Mouse (Mus musculus) megakaryocyte progenitor cell, adult 5-6 weeks (primary cell): ENCODE data around the gene Olfr78. TPM values are rescaled to one million over a fixed set of nuclear protein-coding genes. Genes with fewer than 3 reads are reported as not detected.

ENCODE experiments used
- ATAC-seq: replicated peaks from 2 replicates; pipeline ENCODE4 v1.8.0; 2016; ENCODE audit warnings: mild to moderate bottlenecking, moderate TSS enrichment, inconsistent platforms; ENCODE audit not compliant: poor library complexity
- total RNA-seq, 2 experiments: library from RNA; stranded (forward) in 1 of 2; stranded (reverse) in 1 of 2; fragments of 157-497, 149-512 nt in 1 of 2; fragments of 200-1000 nt in 1 of 2; gene quantifications; 2 replicates each; pipeline versions ENCODE4 v1.2.3 to v1.2.4; 2015 to 2017

Gene Olfr78
- total RNA-seq (2015) (not detected in 2 replicates), total RNA-seq (2017) (not detected in 2 replicates)

DNA sequence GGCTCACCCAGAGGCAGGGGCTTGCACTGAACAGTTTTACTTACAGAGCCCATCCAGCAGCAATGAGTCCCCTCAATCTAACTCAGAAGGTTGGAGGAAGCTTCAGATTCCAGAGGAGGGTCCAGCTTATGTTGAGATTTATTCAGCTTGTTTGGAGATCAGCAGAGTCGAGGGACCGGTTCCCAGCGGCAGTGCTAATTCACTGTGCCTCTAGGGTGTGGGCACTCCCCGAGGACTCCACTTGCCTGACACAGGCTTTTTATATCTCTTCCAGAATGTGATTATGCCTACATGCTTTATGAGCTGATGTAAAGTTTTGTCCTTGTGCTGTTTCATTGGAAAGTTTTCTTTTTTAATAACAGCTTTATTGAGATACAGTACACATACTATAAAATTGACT is at the start of gene Olfr78, which contains the start of gene Olfr560:
Gene Olfr78, minus strand, starts transcription at position 206 of the 400 bp plus-strand sequence.
Gene Olfr560, minus strand, starts transcription at position 101 of the 400 bp plus-strand sequence.
- no peak for ATAC-seq

DNA sequence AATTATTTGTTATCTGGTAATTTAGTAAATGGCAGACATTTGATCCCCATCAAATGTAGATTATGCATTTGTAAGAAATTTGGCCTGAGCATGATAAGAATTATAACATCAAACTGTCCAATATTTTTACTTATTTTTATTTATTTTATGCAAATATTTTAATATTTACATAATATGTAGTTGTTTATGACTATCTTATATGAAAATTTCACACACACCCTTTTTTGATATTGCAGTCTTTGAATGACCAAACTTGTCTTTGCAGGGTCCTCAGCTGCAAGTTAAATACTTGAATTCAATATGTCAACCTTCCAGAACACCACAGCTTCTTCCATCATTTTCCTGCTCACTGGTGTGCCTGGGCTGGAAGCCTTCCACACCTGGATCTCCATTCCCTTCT is 43.9 kb upstream of the Olfr78 start, which contains the start of gene Olfr564:
Gene Olfr564, plus strand, starts transcription at position 301 of the 400 bp plus-strand sequence.
- ATAC-seq, result no peak

DNA sequence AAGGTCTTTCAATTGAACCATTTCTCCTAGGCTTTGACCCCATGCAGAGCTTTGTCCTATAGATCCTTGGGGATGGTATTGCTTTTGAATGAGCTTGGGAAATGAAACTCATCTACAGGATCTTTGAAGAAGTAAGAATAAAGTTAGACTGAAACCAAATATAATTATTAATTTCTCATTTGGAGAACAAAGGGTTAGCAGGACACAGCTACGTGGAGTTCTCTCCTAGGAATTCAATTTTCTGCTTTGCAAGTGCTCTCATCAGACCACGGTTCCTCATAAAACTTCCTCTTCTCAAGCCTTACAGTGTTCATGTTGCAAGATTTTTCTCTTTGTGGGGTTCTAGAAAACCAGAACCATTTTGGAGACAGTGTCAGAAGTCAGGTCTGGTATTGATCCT is 11.7 kb upstream of the Olfr78 start, which contains the start of gene Olfr561:
Gene Olfr561, plus strand, starts transcription at position 301 of the 400 bp plus-strand sequence.
- no peak for ATAC-seq

DNA sequence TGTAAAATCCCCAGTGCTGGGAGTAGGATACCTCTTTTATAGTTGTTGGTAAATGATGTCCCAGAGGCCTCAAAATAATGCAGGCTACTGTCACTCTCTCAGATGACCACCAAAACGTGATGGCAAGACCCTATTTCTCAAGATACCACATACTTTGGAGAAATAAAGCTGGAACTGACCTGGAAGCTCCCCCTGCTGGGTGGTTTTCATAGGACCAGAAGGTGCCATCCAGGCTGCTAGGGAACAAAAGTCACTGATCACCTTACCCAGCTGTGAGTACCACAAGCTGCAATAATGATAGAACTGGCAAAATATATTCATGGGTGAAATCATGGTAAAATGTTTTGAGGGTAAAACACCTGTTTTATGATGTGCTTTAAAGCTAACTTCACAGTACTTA is 7.2 kb downstream of the Olfr78 start:
- ATAC-seq, result peak; percentile 66

DNA sequence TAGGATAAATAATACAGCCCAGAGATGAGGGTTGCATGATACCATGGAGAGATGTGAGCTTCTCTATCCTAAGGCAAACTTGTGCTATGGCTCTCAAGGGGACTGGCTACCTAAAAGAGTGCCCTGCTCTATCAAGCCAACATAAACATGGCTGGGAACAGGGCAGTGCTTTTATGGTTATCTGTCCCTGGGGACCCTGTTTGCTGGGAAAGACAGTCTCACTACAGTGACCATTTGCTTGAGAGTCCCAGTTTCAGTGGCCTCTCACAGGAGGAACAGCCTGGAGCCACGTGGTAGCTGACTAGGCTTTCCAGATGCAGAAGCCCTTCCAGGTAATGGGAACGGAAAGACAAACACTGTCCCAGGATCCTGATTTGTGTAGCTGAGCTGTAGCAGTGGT is 21.6 kb downstream of the Olfr78 start:
- ATAC-seq, result no peak

DNA sequence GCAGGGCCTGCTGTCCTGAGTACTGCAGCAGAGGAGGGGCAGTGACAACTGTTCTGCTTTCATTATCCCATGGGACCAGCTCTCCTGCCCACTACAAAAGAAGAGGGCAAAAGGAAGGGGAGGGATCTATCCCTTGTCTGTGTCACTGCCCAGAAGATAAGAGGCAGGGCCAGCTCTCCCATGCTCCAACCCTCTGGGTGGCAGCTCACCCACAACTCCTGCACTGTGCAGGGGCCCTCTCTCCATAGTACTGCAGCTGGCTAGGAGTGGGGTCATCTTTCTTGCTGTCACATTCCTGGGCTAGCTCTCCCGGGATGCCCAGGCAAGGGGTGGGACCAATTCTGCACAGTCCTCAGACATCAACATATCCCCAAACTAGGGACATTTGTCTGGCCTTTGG is 25.5 kb downstream of the Olfr78 start:
- no peak for ATAC-seq

DNA sequence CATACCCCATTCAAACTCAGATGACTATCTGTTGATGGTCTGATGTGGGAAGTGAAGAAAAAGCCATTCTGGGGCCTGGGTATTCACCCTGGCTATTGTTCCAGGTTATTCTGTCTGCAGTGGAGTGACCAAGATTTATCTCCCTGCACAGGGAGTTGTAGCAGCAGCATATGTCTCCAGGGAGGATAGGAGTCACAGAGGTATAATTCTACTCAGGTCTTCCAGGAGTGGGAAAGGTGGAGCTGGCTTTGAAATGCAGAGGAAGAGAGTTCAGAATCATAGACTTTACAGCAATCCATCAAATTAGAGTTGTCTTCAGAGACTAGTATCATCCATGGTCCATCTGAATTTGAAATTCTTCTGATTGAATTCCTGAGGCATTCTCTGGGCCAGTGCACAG is 31.9 kb downstream of the Olfr78 start, which contains the start of gene Olfr559:
Gene Olfr559, minus strand, starts transcription at position 101 of the 400 bp plus-strand sequence.
- no peak for ATAC-seq

DNA sequence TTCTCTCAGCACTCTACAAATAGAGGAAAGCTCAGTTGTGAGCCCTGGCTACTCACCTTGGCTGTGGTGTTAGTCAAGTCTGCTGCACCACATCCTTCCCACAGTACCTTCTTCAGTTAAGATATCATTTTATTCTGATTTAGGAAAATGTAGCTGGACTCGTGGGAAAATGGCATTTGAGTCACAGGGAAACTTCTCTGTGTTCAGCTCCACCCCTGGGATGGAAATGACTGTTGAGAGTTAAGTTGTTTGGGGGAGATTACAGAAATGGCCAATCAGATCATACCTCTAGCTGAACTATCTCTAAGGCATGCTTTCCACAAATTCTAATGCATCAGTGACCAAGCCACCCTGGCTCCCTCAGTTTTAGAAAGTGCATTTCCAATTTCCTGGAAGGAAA is 40.3 kb downstream of the Olfr78 start, which contains the start of gene Olfr33:
Gene Olfr33, minus strand, starts transcription at position 101 of the 400 bp plus-strand sequence.
- ATAC-seq, result no peak

DNA sequence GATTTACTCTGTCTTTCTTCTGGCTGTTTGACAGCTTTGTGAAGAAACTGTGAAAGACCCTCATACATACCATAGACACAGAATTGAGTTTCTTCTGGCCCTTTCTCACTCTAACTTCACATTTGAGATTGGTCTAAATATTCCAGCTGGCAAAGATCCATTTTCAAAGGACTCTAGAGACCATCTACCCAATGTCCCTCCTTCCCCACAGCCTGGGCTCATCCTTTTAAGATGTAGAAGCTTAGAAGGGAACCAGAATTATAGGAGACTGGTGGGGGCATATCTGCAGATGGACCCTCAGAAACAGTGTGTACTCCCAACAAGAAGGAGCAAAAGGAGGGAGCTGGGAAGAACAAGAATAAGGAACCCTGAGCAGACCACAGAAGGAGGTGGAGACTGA is 57.4 kb downstream of the Olfr78 start, which contains the start of gene Olfr558:
Gene Olfr558, plus strand, starts transcription at position 301 of the 400 bp plus-strand sequence.
- ATAC-seq, result no peak

DNA sequence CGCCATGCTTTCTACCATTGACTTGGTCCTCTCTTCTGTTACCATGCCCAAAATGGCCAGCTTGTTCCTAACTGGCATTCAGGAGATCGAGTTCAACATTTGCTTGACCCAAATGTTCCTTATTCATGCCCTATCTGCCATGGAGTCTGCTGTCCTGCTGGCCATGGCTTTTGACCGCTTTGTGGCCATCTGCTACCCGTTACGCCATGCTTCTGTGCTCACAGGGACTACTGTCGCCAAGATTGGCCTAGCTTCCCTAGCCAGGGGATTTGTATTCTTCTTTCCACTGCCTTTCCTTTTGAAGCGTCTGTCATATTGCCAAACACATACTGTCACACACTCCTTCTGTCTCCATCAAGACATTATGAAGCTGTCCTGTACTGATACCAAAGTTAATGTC is 60.8 kb downstream of the Olfr78 start:
- ATAC-seq, result no peak

DNA sequence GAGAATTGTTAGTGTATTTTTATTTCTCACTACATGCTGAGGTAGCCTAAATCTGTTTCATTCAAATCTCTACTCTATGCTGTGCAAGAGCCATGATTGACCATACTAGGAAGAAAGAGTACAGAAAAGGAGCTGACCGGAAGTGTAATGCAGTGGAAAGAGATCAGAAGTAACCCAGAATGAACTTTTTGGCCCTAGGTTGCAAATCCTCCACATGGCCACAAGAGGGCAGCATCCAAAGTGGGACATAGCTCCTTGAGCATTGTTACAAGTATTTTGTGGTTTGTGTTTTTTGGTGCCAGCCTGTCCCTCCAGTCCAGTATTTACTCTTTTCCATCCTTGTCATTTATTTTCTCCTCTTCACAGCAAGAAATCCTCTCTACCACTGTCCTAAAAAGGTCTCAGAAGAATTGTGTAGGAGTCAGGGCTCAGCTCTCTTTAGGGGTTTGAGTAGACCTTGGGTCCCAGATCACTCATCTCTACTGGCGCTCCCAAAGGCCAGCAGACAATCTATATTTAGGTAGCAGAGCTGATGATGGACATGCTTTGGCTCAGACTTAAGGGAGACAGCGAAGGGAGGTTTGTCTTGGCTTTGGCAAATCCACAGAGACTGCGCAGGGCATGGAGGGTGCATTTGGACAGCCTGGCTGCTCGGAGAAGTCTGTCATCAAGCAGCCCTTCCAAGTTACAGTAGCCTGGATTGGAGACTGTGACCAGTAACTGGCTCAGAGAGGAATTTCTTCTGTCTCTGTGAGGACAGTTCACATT is 63.7 kb downstream of the Olfr78 start, which contains the start of gene Olfr557:
Gene Olfr557, plus strand, starts transcription at position 553 of the 768 bp plus-strand sequence.
- peak; percentile 99 for ATAC-seq

Other genes starting within 250 kb of the Olfr78 start
Only the 30 nearest of the 31 such genes appear.
- gene Olfr547, start 224.7 kb downstream of the Olfr78 start, total RNA-seq (2015), result not detected in 2 replicates
- not detected in 2 replicates for gene Olfr547, start 224.7 kb downstream of the Olfr78 start, total RNA-seq (2017)
- gene Olfr548-ps1, start 218.6 kb downstream of the Olfr78 start, total RNA-seq (2015), result not detected in 2 replicates
- gene Olfr548-ps1, start 218.6 kb downstream of the Olfr78 start, total RNA-seq (2017), result not detected in 2 replicates
- not detected in 2 replicates for gene Olfr549, start 209.6 kb downstream of the Olfr78 start, total RNA-seq (2015)
- gene Olfr549, start 209.6 kb downstream of the Olfr78 start, total RNA-seq (2017), result not detected in 2 replicates
- gene Trim21, start 194.0 kb downstream of the Olfr78 start, total RNA-seq (2015), result 7.4 and 11.5 TPM in 2 replicates
- 29.3 and 45.8 TPM in 2 replicates for gene Trim21, start 194.0 kb downstream of the Olfr78 start, total RNA-seq (2017)
- gene Olfr550, start 188.0 kb downstream of the Olfr78 start, total RNA-seq (2015), result 0.27 TPM in 1 of 2 replicates, not detected in the other
- gene Olfr550, start 188.0 kb downstream of the Olfr78 start, total RNA-seq (2017), result not detected in 2 replicates
- not detected in 2 replicates for gene Olfr551, start 167.6 kb downstream of the Olfr78 start, total RNA-seq (2015)
- gene Olfr551, start 167.6 kb downstream of the Olfr78 start, total RNA-seq (2017), result not detected in 2 replicates
- 0.10 TPM in 1 of 2 replicates, not detected in the other for gene Olfr552, start 161.7 kb downstream of the Olfr78 start, total RNA-seq (2015)
- not detected in 2 replicates for gene Olfr552, start 161.7 kb downstream of the Olfr78 start, total RNA-seq (2017)
- not detected in 2 replicates for gene Olfr553, start 141.3 kb downstream of the Olfr78 start, total RNA-seq (2015)
- gene Olfr553, start 141.3 kb downstream of the Olfr78 start, total RNA-seq (2017), result not detected in 2 replicates
- not detected in 2 replicates for gene Olfr554, start 121.0 kb downstream of the Olfr78 start, total RNA-seq (2015)
- not detected in 2 replicates for gene Olfr554, start 121.0 kb downstream of the Olfr78 start, total RNA-seq (2017)
- not detected in 2 replicates for gene Olfr555, start 100.6 kb downstream of the Olfr78 start, total RNA-seq (2015)
- not detected in 2 replicates for gene Olfr555, start 100.6 kb downstream of the Olfr78 start, total RNA-seq (2017)
- not detected in 2 replicates for gene Olfr556, start 94.6 kb downstream of the Olfr78 start, total RNA-seq (2015)
- not detected in 2 replicates for gene Olfr556, start 94.6 kb downstream of the Olfr78 start, total RNA-seq (2017)
- 6.1 and 6.4 TPM in 2 replicates for gene Trim68, start 72.1 kb downstream of the Olfr78 start, total RNA-seq (2015)
- 4.8 and 5.6 TPM in 2 replicates for gene Trim68, start 72.1 kb downstream of the Olfr78 start, total RNA-seq (2017)
- not detected in 2 replicates for gene Olfr557, start 63.6 kb downstream of the Olfr78 start, total RNA-seq (2015)
- gene Olfr557, start 63.6 kb downstream of the Olfr78 start, total RNA-seq (2017), result 0.24 TPM in 1 of 2 replicates, not detected in the other
- not detected in 2 replicates for gene Olfr558, start 57.3 kb downstream of the Olfr78 start, total RNA-seq (2015)
- not detected in 2 replicates for gene Olfr558, start 57.3 kb downstream of the Olfr78 start, total RNA-seq (2017)
- not detected in 2 replicates for gene Olfr33, start 40.4 kb downstream of the Olfr78 start, total RNA-seq (2015)
- gene Olfr33, start 40.4 kb downstream of the Olfr78 start, total RNA-seq (2017), result not detected in 2 replicates
- not detected in 2 replicates for gene Olfr559, start 32.0 kb downstream of the Olfr78 start, total RNA-seq (2015)
- not detected in 2 replicates for gene Olfr559, start 32.0 kb downstream of the Olfr78 start, total RNA-seq (2017)
- not detected in 2 replicates for gene Olfr560, start 105 bp downstream of the Olfr78 start, total RNA-seq (2015)
- not detected in 2 replicates for gene Olfr560, start 105 bp downstream of the Olfr78 start, total RNA-seq (2017)
- gene Olfr561, start 11.8 kb upstream of the Olfr78 start, total RNA-seq (2015), result not detected in 2 replicates
- gene Olfr561, start 11.8 kb upstream of the Olfr78 start, total RNA-seq (2017), result not detected in 2 replicates
- gene Olfr564, start 44.0 kb upstream of the Olfr78 start, total RNA-seq (2015), result not detected in 2 replicates
- not detected in 2 replicates for gene Olfr564, start 44.0 kb upstream of the Olfr78 start, total RNA-seq (2017)
- not detected in 2 replicates for gene Olfr566, start 99.3 kb upstream of the Olfr78 start, total RNA-seq (2015)
- not detected in 2 replicates for gene Olfr566, start 99.3 kb upstream of the Olfr78 start, total RNA-seq (2017)
- not detected in 2 replicates for gene Olfr568, start 117.7 kb upstream of the Olfr78 start, total RNA-seq (2015)
- gene Olfr568, start 117.7 kb upstream of the Olfr78 start, total RNA-seq (2017), result not detected in 2 replicates
- not detected in 2 replicates for gene Olfr569, start 131.4 kb upstream of the Olfr78 start, total RNA-seq (2015)
- not detected in 2 replicates for gene Olfr569, start 131.4 kb upstream of the Olfr78 start, total RNA-seq (2017)
- gene Olfr570, start 135.1 kb upstream of the Olfr78 start, total RNA-seq (2015), result not detected in 2 replicates
- gene Olfr570, start 135.1 kb upstream of the Olfr78 start, total RNA-seq (2017), result not detected in 2 replicates
- gene Olfr571, start 158.1 kb upstream of the Olfr78 start, total RNA-seq (2015), result not detected in 2 replicates
- not detected in 2 replicates for gene Olfr571, start 158.1 kb upstream of the Olfr78 start, total RNA-seq (2017)
- gene Olfr572, start 164.9 kb upstream of the Olfr78 start, total RNA-seq (2015), result not detected in 2 replicates
- not detected in 2 replicates for gene Olfr572, start 164.9 kb upstream of the Olfr78 start, total RNA-seq (2017)
- not detected in 2 replicates for gene Olfr573-ps1, start 183.1 kb upstream of the Olfr78 start, total RNA-seq (2015)
- not detected in 2 replicates for gene Olfr573-ps1, start 183.1 kb upstream of the Olfr78 start, total RNA-seq (2017)
- gene Olfr574, start 189.0 kb upstream of the Olfr78 start, total RNA-seq (2015), result not detected in 2 replicates
- gene Olfr574, start 189.0 kb upstream of the Olfr78 start, total RNA-seq (2017), result not detected in 2 replicates
- gene Olfr575, start 199.3 kb upstream of the Olfr78 start, total RNA-seq (2015), result not detected in 2 replicates
- gene Olfr575, start 199.3 kb upstream of the Olfr78 start, total RNA-seq (2017), result not detected in 2 replicates
- not detected in 2 replicates for gene Olfr576, start 203.2 kb upstream of the Olfr78 start, total RNA-seq (2015)
- gene Olfr576, start 203.2 kb upstream of the Olfr78 start, total RNA-seq (2017), result not detected in 2 replicates
- gene Olfr577, start 216.5 kb upstream of the Olfr78 start, total RNA-seq (2015), result not detected in 2 replicates
- not detected in 2 replicates for gene Olfr577, start 216.5 kb upstream of the Olfr78 start, total RNA-seq (2017)